ENCODE assay signal across 23 mouse cellular contexts in genomic region chr5:150607631-150608030, GRCm38 (mm10). TPM values are rescaled to one million over a fixed set of nuclear protein-coding genes. Genes with fewer than 3 reads are reported as not detected.
DNase-seq lines count a peak whose midpoint lies in the region; ATAC-seq and TF ChIP-seq lines count a peak whose summit lies in the region.
"Had no signal": no experiment of that assay in that cellular context is flagged by ENCODE, and none has a peak within 500 bp of the region (broad histone marks: within the 10 kb centered on the region; RNA-seq: fewer than 3 reads in every experiment).

No protein-coding gene starts in this region.

- H3K9ac ChIP-seq in heart, adult 2 months (ENCODE audit: low read depth, low read length): no peak overlapping the region
- no peak overlapping the region for H3K9ac ChIP-seq in midbrain, embryonic 11.5 days (ENCODE audit: low read length)
- H3K9ac ChIP-seq in midbrain, embryonic 14.5 days (replicated peaks; ENCODE audit: low read length): no peak overlapping the region

- no peak overlapping the region for H3K4me2 ChIP-seq in midbrain, embryonic 11.5 days
- no peak overlapping the region for H3K4me2 ChIP-seq in midbrain, embryonic 14.5 days (ENCODE audit: low read length)

- no peak for TF ChIP-seq POLR2A in heart, adult 2 months (IDR thresholded peaks at IDR 0.05; ENCODE audit: insufficient read depth, low read depth, low read length)

- TF ChIP-seq EP300 in heart, adult 2 months (IDR thresholded peaks at IDR 0.05; ENCODE audit: insufficient read depth, low read depth, low read length): no peak

- no peaks in the 10 kb centered on the region for H3K79me2 ChIP-seq in heart, adult 2 months (replicated peaks; ENCODE audit: control insufficient read depth, insufficient read depth, low read length)

- ATAC-seq in midbrain, embryonic 11.5 days (ENCODE audit: low FRiP score): no peak
- no peak for ATAC-seq in midbrain, embryonic 14.5 days (ENCODE audit: low FRiP score, low TSS enrichment)
- ATAC-seq: activated CD4-positive, CD25-positive, alpha-beta regulatory T cell, adult 4 months; CD4-positive, CD25-positive, alpha-beta regulatory T cell, adult 4 months; Patski had no signal

- H3K27me3 ChIP-seq in heart, adult 2 months (ENCODE audit: control insufficient read depth, insufficient read depth, low read length): no peaks in the 10 kb centered on the region
- H3K27me3 ChIP-seq in heart, embryonic 10.5 days (ENCODE audit: insufficient read depth, poor library complexity, severe bottlenecking): no peaks in the 10 kb centered on the region
- H3K27me3 ChIP-seq in midbrain, embryonic 11.5 days (ENCODE audit: control insufficient read depth, insufficient read depth, low read length): no peaks in the 10 kb centered on the region
- no peaks in the 10 kb centered on the region for H3K27me3 ChIP-seq in midbrain, embryonic 14.5 days (ENCODE audit: control insufficient read depth, insufficient read depth, low read length)
- H3K27me3 ChIP-seq: CH12.LX, Patski had no signal

- peaks cover 3% of the 10 kb centered on the region for H3K4me1 ChIP-seq in heart, adult 2 months (ENCODE audit: control insufficient read depth, insufficient read depth, low read length)
- H3K4me1 ChIP-seq in heart, embryonic 10.5 days: peaks cover 5% of the 10 kb centered on the region; the same call in 1 of the 2 replicates
- H3K4me1 ChIP-seq in midbrain, embryonic 11.5 days (ENCODE audit: control insufficient read depth, insufficient read depth, low read length): no peaks in the 10 kb centered on the region
- H3K4me1 ChIP-seq in midbrain, embryonic 14.5 days (ENCODE audit: control insufficient read depth, insufficient read depth, low read length): no peaks in the 10 kb centered on the region

- no peaks in the 10 kb centered on the region for H3K9me3 ChIP-seq in heart, embryonic 10.5 days
- H3K9me3 ChIP-seq in midbrain, embryonic 11.5 days (ENCODE audit: control insufficient read depth, low read length): no peaks in the 10 kb centered on the region
- H3K9me3 ChIP-seq in midbrain, embryonic 14.5 days (ENCODE audit: control insufficient read depth, low read length): no peaks in the 10 kb centered on the region
- H3K9me3 ChIP-seq: G1E had no signal

- no peak overlapping the region for H3K4me3 ChIP-seq in heart, adult 2 months
- no peak overlapping the region for H3K4me3 ChIP-seq in heart, embryonic 10.5 days
- H3K4me3 ChIP-seq in midbrain, embryonic 11.5 days (ENCODE audit: low read depth, low read length): no peak overlapping the region
- no peak overlapping the region for H3K4me3 ChIP-seq in midbrain, embryonic 14.5 days (replicated peaks; ENCODE audit: low read depth, low read length)

- WGBS in heart, adult 2 months: 94% methylated on average over 8 of the region's 8 CpGs
- WGBS in heart, embryonic 10.5 days: 90% methylated on average over 8 of the region's 8 CpGs
- WGBS in midbrain, embryonic 11.5 days: 97% methylated on average over 8 of the region's 8 CpGs
- WGBS in midbrain, embryonic 14.5 days: 95% methylated on average over 8 of the region's 8 CpGs

- peak; percentile 53 for DNase-seq in heart, adult 11 months
- DNase-seq in heart, adult 2 months: no peak
- DNase-seq in heart, embryonic 10.5 days (ENCODE audit: low spot score): peak; percentile 67
- no peak for DNase-seq in heart, postnatal 25 days (ENCODE audit: low spot score)
- DNase-seq in midbrain, embryonic 11.5 days (ENCODE audit: low spot score, missing footprints): peak; percentile 10
- DNase-seq in midbrain, embryonic 14.5 days: no peak
- peak; percentile 32 for DNase-seq in 3T3-L1 (ENCODE audit: low read depth, low spot score)
- DNase-seq in layer of hippocampus, adult 18-20 months (ENCODE audit: low spot score in 2 of 2): no peak
- DNase-seq: adrenal gland, adult 2 months; adrenal gland, adult 8-10 months; adrenal gland, postnatal 10 days; adrenal gland, postnatal 14 days; adrenal gland, postnatal 25 days; adrenal gland, postnatal 36 days; B cell, adult 2 months; cerebellum, adult 11 months; cerebellum, adult 11-12 months; cerebellum, adult 18-20 months had no signal

- no peaks in the 10 kb centered on the region for H3K36me3 ChIP-seq in heart, adult 2 months (ENCODE audit: control insufficient read depth, insufficient read depth, low read length)
- peaks cover 32% of the 10 kb centered on the region for H3K36me3 ChIP-seq in heart, embryonic 10.5 days
- H3K36me3 ChIP-seq in midbrain, embryonic 11.5 days (ENCODE audit: control insufficient read depth, insufficient read depth, low read length): 0 out of 2 replicates have a peak, but pooled peaks cover 4% of the 10 kb centered on the region
- peaks cover 19% of the 10 kb centered on the region for H3K36me3 ChIP-seq in midbrain, embryonic 14.5 days (ENCODE audit: control insufficient read depth, insufficient read depth, low read length)
- H3K36me3 ChIP-seq: G1E had no signal

- intact Hi-C loops in heart, adult 2 months (cut with DNase I): no loop called here
- intact Hi-C loops in heart, postnatal 25 days (cut with DNase I): no loop called here

- TF ChIP-seq CTCF in heart, adult 2 months (IDR thresholded peaks at IDR 0.05): no peak

- no peak overlapping the region for H3K27ac ChIP-seq in heart, adult 2 months
- H3K27ac ChIP-seq in heart, embryonic 10.5 days: no peak overlapping the region
- H3K27ac ChIP-seq in midbrain, embryonic 11.5 days (ENCODE audit: low read depth, low read length): no peak overlapping the region
- H3K27ac ChIP-seq in midbrain, embryonic 14.5 days (replicated peaks; ENCODE audit: low read depth, low read length): no peak overlapping the region

RNA-seq across cellular contexts. Expression of gene N4bp2l1, which starts 10.6 kb away (rescaled TPM):
- total RNA-seq in heart, adult 2 months (2021): 1 to 10 TPM; 2.5 to 3.1 TPM
- polyA plus RNA-seq in heart, adult 2 months (2012; rRNA removed): 2.7 and 4.7 TPM in 2 replicates
- polyA plus RNA-seq in heart, embryonic 10.5 days (2016; fragmentation: Nextera tagmentation; extraction: Ambion mirVana): 2.0 and 2.2 TPM in 2 replicates
- total RNA-seq in heart, postnatal 25 days (2021): 1 to 10 TPM; 3.1 TPM
- 2.8 and 3.5 TPM in 2 replicates for polyA plus RNA-seq in midbrain, embryonic 11.5 days (2014; fragmentation: Nextera tagmentation; extraction: Ambion mirVana)
- 12.9 and 17.2 TPM in 2 replicates for polyA plus RNA-seq in midbrain, embryonic 14.5 days (2014; fragmentation: Nextera tagmentation; extraction: Ambion mirVana)
- total RNA-seq in layer of hippocampus, adult 18-20 months (2021): 10 to 100 TPM; 54.6 to 55.6 TPM

RNA-seq across cellular contexts. Expression of gene N4bp2l2, which starts 58.4 kb away (rescaled TPM):
- 10 to 100 TPM; 39.6 to 40.4 TPM for total RNA-seq in heart, adult 2 months (2021)
- 7.1 and 13.1 TPM in 2 replicates for polyA plus RNA-seq in heart, adult 2 months (2012; rRNA removed)
- 37.5 and 39.8 TPM in 2 replicates for polyA plus RNA-seq in heart, embryonic 10.5 days (2016; fragmentation: Nextera tagmentation; extraction: Ambion mirVana)
- total RNA-seq in heart, postnatal 25 days (2021): 10 to 100 TPM; 41.8 to 44.1 TPM
- 40.5 and 42.1 TPM in 2 replicates for polyA plus RNA-seq in midbrain, embryonic 11.5 days (2014; fragmentation: Nextera tagmentation; extraction: Ambion mirVana)
- polyA plus RNA-seq in midbrain, embryonic 14.5 days (2014; fragmentation: Nextera tagmentation; extraction: Ambion mirVana): 31.6 and 33.8 TPM in 2 replicates
- total RNA-seq in layer of hippocampus, adult 18-20 months (2021): 10 to 100 TPM; 80.9 to 87.5 TPM

Comparison
In these comparisons a context has a peak if more than half of its experiments do, and no peak if none do; other contexts are left out.
1. DNase-seq: peak in heart, adult 11 months (single experiment), heart, embryonic 10.5 days (single experiment), midbrain, embryonic 11.5 days (single experiment) and 3T3-L1 (single experiment); none in heart, adult 2 months (0 of 2), heart, postnatal 25 days (single experiment), midbrain, embryonic 14.5 days (single experiment) and layer of hippocampus, adult 18-20 months (0 of 2).